Mouse (Mus musculus) liver, embryonic 16.5 days (tissue): ENCODE measurements around the gene Slc52a3. TPM values are rescaled to one million over a fixed set of nuclear protein-coding genes. Genes with fewer than 3 reads are reported as not detected.
A peak's percentile ranks its signal among the peaks of the same experiment; 100 is the strongest.

Experiments used
- ATAC-seq: fragments of 200-750 bp; cut with Nextera tagmentation; 2 replicates; pipeline ENCODE4 v1.8.0; 2017; ENCODE audit warnings: low read depth, mild to moderate bottlenecking, moderate number of reproducible peaks, moderate library complexity
- H3K27ac ChIP-seq: fragments of 300-500 bp; sonication (generic); 2 replicates; pipeline ENCODE4 v1.5.1; 2014; ENCODE audit warnings: mild to moderate bottlenecking, low read length
- H3K27me3 ChIP-seq: fragments of 300-500 bp; sonication (generic); 2 replicates; pipeline ENCODE4 v1.6.1; 2014; ENCODE audit warnings: low read depth, low read length, mixed read lengths; ENCODE audit not compliant: control insufficient read depth, insufficient read depth
- H3K36me3 ChIP-seq: fragments of 300-500 bp; sonication (generic); 2 replicates; pipeline ENCODE4 v1.6.1; 2014; ENCODE audit warnings: mild to moderate bottlenecking; ENCODE audit not compliant: control insufficient read depth, insufficient read depth
- H3K4me1 ChIP-seq: fragments of 300-500 bp; sonication (generic); 2 replicates; pipeline ENCODE4 v1.6.1; 2014; ENCODE audit warnings: low read depth, low read length, mixed read lengths; ENCODE audit not compliant: control insufficient read depth
- H3K4me2 ChIP-seq: fragments of 300-500 bp; sonication (generic); 2 replicates; pipeline ENCODE4 v1.6.1; 2014; ENCODE audit warnings: low read depth, low read length, mixed read lengths
- H3K4me3 ChIP-seq: fragments of 300-500 bp; sonication (generic); 2 replicates; pipeline ENCODE4 v1.5.1; 2014; ENCODE audit warnings: low read depth, mild to moderate bottlenecking, low read length
- H3K9ac ChIP-seq: fragments of 300-500 bp; sonication (generic); 2 replicates; pipeline ENCODE4 v1.6.1; 2014; ENCODE audit warnings: low read depth, low read length
- H3K9me3 ChIP-seq: fragments of 300-500 bp; sonication (generic); replicated peaks from 2 replicates; pipeline ENCODE4 v1.6.1; 2016; ENCODE audit warnings: low read length; ENCODE audit not compliant: control insufficient read depth
- WGBS: fragments of 180-500 bp; shearing (Covaris S2); extraction: QIAGEN DNeasy Blood & Tissue Kit; methylation state at CpG from one replicate; pipeline ENCODE4 v1.1.7; 2014; ENCODE audit not compliant: insufficient replicate concordance; 5-methylcytosine and 5-hydroxymethylcytosine counted together
- polyA plus RNA-seq: library from polyadenylated mRNA; unstranded; fragments of >200 nt; fragmentation: Nextera tagmentation; extraction: Ambion mirVana; gene quantifications from 2 replicates; pipeline ENCODE4 v1.2.1, GENCODE M21; 2015

Slc52a3 gene
- polyA plus RNA-seq, 1 experiment from 2014 or later: 1.1 TPM

DNA sequence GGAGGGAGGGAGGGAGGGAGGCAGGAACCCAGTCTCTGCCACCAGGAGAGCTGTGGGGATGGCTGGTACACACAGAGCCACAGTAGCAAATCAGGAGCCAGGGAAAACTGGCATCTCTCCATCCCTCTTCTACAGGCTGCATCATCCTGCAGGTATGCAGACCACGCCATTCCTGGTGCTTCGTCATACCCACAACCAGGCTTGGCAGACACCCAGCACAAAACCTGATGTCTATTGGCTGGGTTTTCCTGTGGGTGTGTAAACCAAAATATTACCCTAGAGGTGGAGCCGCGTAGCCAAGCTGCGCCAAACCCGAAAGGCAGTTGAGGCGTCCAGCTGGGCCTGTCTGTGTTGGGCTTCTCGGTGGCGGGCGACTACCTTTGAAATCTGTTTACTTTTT lies 33.8 kb upstream of the Slc52a3 start:
- ATAC-seq: 0 out of 2 replicates have a peak, but pooled peaks have one; percentile 10
- no peaks in the 10 kb centered on the region for H3K9me3 ChIP-seq
- H3K4me2 ChIP-seq: no peak overlapping the region
- H3K36me3 ChIP-seq: no peaks in the 10 kb centered on the region
- no peaks in the 10 kb centered on the region for H3K27me3 ChIP-seq
- peaks cover 10% of the 10 kb centered on the region for H3K4me1 ChIP-seq
- no peak overlapping the region for H3K9ac ChIP-seq
- 71% methylated on average over 10 of the region's 10 CpGs for WGBS
- H3K27ac ChIP-seq: no peak overlapping the region
- no peak overlapping the region for H3K4me3 ChIP-seq

DNA sequence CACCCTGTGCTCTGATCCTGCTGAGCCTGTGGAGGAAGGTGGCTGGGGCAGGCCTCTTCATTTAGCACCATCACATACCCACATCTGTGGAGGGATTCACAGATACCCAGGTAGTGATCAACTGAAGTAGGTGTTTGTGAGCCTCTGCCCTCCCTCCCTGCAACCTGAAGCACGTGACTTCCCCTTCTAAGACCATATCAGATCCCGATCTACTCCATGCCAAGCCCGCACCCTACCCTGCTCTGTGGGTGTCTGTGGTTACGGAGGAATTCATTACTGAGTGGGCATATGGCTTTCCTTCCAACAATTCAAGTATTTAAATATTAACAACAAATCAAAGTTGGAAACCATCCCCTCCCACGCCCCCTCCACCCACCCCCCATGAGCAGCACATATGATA lies 33.0 kb upstream of the Slc52a3 start:
- Histone ChIP-seq H3K9ac (no peak overlapping the region), H3K9me3 (no peaks in the 10 kb centered on the region), H3K27me3 (no peaks in the 10 kb centered on the region), H3K4me1 (peaks cover 10% of the 10 kb centered on the region), H3K4me3 (no peak overlapping the region), H3K36me3 (no peaks in the 10 kb centered on the region), H3K4me2 (no peak overlapping the region), H3K27ac (no peak overlapping the region)
- 51% methylated on average over 5 of the region's 5 CpGs for WGBS
- no peak for ATAC-seq

DNA sequence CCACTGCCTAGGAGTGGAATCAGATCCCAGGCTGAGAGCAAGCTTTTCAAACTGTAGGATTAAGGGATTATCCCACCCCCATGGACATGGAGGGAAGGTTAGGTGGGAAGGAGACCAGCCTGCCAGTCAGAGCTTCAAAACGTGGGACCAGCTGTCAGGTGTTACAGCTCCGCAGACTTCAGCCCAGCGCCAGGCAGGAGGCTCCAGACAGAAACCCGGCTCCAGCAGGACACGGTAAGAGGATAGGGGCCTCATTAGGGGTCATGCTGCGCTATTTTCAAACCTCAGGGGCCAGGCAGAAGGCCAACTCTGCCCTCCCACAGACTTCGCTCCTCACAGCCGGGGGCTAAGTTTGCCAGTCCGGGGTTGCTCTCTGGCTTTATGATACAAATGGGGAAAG lies 32.3 kb upstream of the Slc52a3 start:
- no peak for ATAC-seq
- Histone ChIP-seq H3K9me3 (no peaks in the 10 kb centered on the region), H3K4me2 (no peak overlapping the region), H3K4me3 (no peak overlapping the region), H3K4me1 (peaks cover 10% of the 10 kb centered on the region), H3K36me3 (no peaks in the 10 kb centered on the region), H3K9ac (no peak overlapping the region), H3K27ac (no peak overlapping the region), H3K27me3 (no peaks in the 10 kb centered on the region)
- WGBS: 47% methylated on average over 9 of the region's 9 CpGs

DNA sequence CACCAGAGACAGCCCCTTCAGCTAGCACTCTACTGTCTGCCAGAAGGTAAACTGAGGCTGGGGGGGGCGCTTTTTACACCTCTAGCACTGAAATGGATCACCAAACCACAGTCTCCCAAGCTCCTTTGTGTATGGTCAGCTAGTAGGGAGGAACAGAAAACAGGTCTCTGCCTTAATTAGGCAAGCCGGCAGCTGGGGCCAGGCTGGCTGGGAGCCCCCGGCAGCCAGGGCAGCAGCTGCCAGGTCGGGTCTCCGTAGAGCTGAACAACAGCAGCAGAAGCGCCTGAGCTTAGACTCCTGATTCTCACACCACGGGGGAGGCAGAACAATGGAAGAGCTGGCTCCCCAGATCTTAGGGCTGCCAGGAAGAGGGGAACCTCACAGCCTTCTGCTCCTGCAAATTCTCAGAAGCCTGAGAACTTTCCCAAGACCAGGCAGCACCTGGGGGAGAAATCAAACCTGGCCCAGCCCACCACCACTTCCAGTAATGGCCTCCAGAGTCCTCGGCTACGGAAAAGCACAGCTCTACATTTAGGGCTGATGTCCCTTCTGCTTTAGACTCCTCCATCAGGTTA lies 29.0 kb upstream of the Slc52a3 start:
- WGBS: 54% methylated on average over 9 of the region's 9 CpGs
- no peak overlapping the region for H3K27ac ChIP-seq
- H3K4me1 ChIP-seq: peaks cover 16% of the 10 kb centered on the region
- no peaks in the 10 kb centered on the region for H3K9me3 ChIP-seq
- H3K4me3 ChIP-seq: no peak overlapping the region
- no peak for ATAC-seq
- no peak overlapping the region for H3K9ac ChIP-seq
- H3K36me3 ChIP-seq: no peaks in the 10 kb centered on the region
- no peak overlapping the region for H3K4me2 ChIP-seq
- H3K27me3 ChIP-seq: no peaks in the 10 kb centered on the region

DNA sequence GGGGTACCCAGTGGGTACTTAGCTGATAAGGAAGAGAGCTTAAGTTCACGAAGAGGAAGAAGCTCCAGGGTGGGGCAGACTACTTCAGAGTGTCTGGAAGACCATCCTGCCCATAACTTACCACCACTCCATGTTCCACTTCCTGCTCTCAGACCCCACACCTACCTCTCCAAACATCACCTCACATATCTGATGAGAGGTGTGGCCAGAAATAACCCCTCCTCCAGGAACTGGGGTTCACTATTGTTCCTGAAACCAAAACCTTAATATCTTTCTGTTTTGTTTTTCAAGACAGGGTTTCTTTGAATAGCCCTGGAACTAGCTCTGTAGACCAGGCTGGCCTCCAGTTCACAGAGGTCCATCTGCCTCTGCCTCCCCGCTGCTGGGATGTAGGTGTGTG lies 28.5 kb upstream of the Slc52a3 start:
- H3K4me1 ChIP-seq: peaks cover 18% of the 10 kb centered on the region

DNA sequence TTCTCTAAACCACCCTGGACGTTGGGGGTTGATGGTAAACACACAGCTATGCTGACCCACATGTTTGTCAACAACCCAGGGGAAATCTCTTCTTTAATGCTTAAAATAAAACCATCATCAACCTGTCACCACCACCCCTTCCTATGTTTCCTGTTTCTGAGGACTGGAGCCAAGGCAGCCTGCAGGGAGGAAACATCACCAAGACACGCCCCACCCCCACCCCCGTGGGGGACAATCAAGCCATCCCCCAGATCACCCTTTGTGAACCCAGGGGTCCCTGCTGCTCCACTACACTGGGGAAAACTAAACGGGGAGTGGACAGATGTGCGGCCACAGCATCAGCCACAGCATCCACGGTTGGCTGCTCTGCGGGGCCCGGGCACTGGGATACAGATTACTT lies 27.9 kb upstream of the Slc52a3 start:
- Histone ChIP-seq H3K4me1 (peaks cover 21% of the 10 kb centered on the region), H3K27me3 (peaks cover 8% of the 10 kb centered on the region), H3K36me3 (no peaks in the 10 kb centered on the region), H3K9me3 (no peaks in the 10 kb centered on the region), H3K27ac (no peak overlapping the region), H3K4me3 (no peak overlapping the region), H3K9ac (no peak overlapping the region), H3K4me2 (no peak overlapping the region)
- ATAC-seq: no peak
- WGBS: 59% methylated on average over 8 of the region's 8 CpGs

More for the DNA sequence above, 28.5 kb upstream of the Slc52a3 start:
- 56% methylated on average over 2 of the region's 2 CpGs for WGBS
- Histone ChIP-seq H3K27me3 (peaks cover 1% of the 10 kb centered on the region), H3K36me3 (no peaks in the 10 kb centered on the region), H3K4me3 (no peak overlapping the region), H3K27ac (no peak overlapping the region), H3K9ac (no peak overlapping the region), H3K4me2 (no peak overlapping the region), H3K9me3 (no peaks in the 10 kb centered on the region)
- ATAC-seq: no peak

DNA sequence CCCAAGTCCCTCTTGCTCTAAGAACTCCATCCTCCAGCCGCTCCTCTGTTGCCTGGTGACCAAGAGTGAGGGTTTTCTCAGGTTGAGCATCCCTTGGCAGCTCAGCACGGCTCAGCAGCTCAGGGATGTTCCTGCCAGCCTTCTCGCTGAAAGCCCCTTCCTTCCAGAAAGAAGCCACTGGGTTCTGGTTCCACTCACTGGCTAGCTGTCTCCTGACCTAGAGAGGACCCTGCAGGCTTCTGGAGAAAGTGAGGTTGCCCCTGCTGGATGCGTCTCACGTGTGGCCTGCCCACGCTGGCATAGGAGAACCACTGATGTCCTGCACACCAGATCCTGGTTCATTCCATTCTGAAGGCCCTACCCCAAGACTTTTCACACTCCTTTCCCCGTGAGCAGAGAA lies 27.3 kb upstream of the Slc52a3 start:
- no peak overlapping the region for H3K4me2 ChIP-seq
- H3K9me3 ChIP-seq: no peaks in the 10 kb centered on the region
- no peak overlapping the region for H3K4me3 ChIP-seq
- peaks cover 13% of the 10 kb centered on the region for H3K27me3 ChIP-seq
- no peak overlapping the region for H3K9ac ChIP-seq
- peaks cover 26% of the 10 kb centered on the region for H3K4me1 ChIP-seq
- no peak for ATAC-seq
- H3K27ac ChIP-seq: no peak overlapping the region
- H3K36me3 ChIP-seq: no peaks in the 10 kb centered on the region
- whole genome bisulfite sequencing: 79% methylated on average over 7 of the region's 7 CpGs

DNA sequence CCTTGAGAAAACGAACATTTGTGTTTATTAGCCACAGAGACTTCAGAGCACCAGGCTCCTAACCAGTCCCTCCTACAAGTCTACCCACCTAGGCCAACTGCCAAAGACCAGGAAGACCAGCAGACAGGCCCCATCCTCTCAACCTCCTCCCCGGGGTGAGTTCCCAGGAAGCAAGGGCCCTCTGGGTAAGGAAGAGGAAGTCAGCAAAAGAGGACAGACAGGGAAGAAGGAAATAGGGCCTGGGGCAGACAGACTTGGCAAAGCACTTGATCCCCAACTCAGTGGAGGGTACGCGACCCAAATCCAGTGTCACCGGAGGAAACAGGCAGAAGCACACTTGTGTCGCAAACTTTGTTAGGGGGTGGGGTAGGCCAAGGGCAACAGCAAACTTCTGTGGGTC lies 26.9 kb upstream of the Slc52a3 start:
- Histone ChIP-seq H3K9me3 (no peaks in the 10 kb centered on the region), H3K4me3 (no peak overlapping the region), H3K9ac (no peak overlapping the region), H3K27me3 (peaks cover 17% of the 10 kb centered on the region), H3K27ac (no peak overlapping the region), H3K36me3 (no peaks in the 10 kb centered on the region), H3K4me1 (peaks cover 30% of the 10 kb centered on the region), H3K4me2 (no peak overlapping the region)
- 77% methylated on average over 6 of the region's 6 CpGs for WGBS
- ATAC-seq: no peak

DNA sequence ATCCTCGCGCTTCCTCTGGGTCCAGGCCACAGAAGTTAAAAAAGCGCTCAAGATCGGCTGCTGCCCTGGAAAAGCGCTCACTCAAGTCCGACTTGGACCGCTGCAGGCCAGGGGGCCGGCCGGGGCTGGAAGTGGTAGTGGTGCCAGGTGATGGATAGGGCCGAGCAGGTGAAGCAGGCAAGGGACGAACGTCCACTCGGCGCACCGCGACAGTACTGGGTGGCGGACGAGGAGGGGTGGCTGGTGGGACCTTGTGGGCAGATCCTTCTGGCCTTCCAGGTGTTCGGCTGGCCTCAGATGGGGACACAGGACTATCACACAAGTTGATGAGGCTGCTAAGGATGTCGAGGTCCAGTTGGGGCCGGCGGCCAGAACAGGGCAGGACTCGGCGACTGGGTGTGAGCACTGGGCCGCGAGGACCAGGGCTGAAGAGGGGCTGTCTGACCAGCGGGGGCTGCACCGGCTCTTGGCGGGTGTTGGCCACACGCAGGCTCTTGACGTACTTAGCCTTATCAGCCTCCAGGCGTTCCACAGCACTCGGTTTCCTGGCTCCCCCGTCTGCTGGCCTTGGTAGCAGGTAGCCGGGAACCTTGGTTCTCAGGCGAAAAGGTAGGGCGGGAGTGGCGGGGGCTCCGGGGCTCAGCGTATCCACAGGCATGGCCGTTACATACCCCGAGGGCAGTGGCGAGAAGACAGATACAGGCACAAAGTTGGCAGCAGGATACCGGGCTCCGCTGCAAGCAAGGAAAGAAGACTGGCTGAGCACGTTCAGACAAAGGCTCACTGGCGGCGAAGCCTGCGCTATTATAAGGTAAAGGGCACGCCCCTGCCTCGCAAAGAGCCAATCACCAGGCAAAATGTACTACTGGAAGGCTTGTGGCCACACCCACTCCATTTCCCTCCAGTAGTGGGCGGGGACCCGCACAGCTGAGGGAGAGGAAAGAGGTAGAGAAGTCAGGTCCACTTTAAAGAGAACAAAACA lies 25.8 kb upstream of the Slc52a3 start:
- no peak overlapping the region for H3K27ac ChIP-seq
- H3K9ac ChIP-seq: no peak overlapping the region
- ATAC-seq: peak; percentile 76
- peaks cover 40% of the 10 kb centered on the region for H3K4me1 ChIP-seq
- H3K27me3 ChIP-seq: peaks cover 18% of the 10 kb centered on the region
- 0 out of 2 replicates have a peak overlapping the region, but pooled peaks have one; percentile 37 for H3K4me2 ChIP-seq
- no peaks in the 10 kb centered on the region for H3K9me3 ChIP-seq
- WGBS: 46% methylated on average over 53 of the region's 53 CpGs
- H3K36me3 ChIP-seq: no peaks in the 10 kb centered on the region
- no peak overlapping the region for H3K4me3 ChIP-seq
